Mouse (Mus musculus): ENCODE results near the gene Faap100.
"Not testable (repeated sequence)": the region's sequence is repeated elsewhere in the genome, so short reads cannot be mapped to it uniquely, and the experiment has no call there.

Gene Faap100

DNA sequence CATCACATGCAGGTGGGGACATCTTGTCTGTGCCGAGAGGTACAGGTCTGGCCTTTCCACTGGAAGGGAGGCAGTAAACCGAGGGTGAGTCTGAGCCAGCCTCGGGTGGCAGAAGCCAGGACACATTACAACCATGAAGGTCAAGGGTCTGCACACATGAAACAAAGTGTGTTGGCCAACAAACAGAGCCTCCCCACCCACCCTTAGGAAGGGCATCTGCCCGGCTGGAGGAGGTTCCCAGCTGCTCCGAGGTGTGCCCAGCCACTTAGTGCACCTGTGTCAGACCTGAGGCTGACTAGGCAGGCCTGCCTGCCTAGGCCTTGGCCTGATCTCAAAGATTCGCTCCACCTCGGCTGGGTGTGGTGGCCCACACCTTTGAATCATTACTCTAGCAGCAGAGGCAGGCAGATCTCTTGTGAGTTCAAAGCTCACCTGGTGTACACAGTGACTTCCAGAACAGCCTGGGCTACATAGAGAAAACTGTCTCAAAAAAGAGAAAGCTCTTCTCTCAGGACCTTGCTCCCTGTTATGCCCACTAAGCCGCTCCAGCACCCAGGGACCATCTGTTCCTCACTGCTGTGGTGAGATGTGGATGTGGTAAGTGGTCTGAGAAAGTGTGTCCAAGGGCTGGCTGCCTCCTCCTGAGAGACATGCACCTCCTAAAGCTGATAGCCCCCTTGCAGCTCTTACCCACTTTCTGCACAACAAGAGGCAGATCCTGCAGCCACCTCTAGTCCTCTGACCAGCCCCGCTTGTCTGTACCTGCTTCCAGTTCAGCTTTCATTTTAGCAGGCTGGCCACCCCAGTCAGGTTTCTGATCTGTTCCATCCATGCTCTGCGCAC lies 27.1 kb downstream of the Faap100 start:
- no peak for DNase-seq (ENCODE audit: low read depth, low spot score)

- no peak for DNase-seq (ENCODE audit: low read depth, low spot score)
Observed at GRCm38 (mm10) chr11:120350711-120351110, 27.9 kb downstream of the Faap100 start.

DNA sequence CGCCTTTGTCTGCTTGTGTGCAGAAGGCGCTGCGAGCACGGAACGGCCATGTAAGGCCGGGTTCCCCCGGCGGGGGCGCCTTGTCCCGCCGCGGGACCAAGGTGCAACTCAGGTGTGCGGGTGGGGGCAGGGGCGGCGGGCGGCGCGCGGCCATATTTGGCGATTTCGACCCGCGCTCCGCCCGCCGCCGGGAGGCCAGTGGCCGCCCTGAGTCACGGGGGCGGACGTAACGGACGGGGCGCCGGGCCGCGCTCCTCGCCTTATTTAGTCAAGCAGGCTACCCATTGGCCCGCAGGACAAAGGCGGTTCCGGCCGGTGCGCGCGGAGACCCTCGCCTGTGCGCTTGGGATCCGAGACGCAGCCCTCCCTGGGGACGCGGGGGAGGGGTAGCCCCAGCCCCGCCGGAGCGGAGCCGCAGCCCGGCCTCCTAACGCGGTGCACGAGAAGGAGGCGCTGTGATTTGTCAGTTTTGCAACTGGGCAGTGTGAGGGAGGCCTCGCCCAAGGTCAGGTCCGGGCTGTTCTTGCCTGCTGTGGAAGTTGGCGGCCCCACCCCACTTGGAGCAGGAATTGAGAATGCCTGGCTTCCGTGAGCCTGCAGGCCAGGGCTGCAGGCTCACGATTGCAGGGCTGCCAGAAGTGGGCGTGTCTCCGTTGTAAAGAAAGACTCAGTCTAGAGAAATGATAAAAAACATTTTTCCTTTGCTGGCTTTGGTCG lies 28.4 kb downstream of the Faap100 start:
- DNase-seq (ENCODE audit: low read depth, low spot score): no peak

DNA sequence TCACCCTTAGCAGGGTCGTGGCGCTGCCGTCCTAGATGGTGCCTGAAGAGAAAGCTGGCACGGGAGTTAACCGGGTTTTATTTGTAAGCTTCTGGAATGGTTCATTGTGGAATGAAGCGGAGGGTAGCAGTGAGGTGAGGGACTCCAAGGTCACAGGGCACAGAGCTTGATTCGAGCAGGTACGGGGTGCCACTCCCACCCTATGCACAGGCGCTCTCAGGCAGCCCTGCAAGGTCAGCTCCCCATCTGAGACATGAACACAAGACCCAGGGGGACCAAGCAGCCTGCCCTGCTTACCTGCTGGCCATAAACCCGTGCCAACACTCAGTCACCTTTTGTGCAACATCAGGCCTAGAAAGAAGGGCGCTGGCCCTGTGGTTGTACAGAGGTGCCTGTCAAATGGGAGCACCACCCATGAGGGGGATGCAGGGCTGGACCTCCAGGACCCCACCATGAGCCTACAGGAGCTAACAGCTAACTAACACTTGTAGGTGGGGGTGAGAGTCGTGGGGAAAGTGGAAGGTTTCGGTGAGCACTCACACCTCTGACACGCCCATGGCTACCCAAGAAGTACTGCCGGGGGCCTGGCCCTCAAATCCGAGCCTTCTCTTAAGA lies 29.1 kb downstream of the Faap100 start:
- no peak for DNase-seq (ENCODE audit: low read depth, low spot score)

- DNase-seq (ENCODE audit: low read depth, low spot score): no peak
Observed at GRCm38 (mm10) chr11:120348684-120349370, 29.7 kb downstream of the Faap100 start.

DNA sequence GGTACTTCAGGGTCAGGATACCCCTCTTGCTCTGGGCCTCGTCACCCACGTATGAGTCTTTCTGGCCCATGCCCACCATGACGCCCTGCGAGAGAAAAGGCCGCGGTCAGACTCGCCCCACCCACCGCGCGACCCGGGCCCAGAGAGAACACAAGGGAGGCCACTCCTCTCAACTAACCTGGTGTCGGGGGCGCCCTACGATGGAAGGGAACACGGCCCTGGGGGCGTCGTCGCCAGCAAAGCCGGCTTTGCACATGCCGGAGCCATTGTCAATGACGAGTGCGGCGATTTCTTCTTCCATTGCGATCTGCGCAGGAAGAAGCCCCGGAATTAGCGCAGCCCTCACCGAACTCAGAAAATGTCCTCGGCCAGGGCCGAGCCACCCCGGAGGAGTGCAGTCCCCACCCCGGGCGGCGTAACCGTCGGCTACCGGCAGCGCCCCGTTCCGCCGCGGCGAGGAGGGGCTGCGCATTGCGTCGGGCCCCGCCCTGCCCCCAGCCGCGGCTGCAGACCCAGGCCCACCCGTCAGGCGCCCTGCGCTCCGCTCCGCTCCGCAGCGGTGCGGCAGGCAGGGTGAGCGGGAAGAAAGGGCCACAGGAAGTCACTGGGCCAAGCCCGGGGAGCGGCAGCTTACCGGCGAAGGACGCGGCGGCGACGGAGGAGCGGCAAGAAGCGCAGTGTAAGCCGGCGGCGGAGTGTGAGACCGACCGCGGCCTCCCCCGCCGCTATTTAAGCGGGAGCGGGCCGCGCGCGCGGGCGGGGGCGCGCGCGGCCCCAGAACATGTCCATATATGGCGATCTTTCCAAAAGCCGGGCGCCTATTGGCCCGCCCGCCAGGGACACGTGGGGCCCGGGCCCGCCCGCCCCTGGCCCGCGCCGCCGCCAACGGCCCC lies 30.5 kb downstream of the Faap100 start, which contains the start of gene Actg1:
Gene Actg1, minus strand, starts transcription at position 752 of the 893 bp plus-strand sequence.
- DNase-seq (ENCODE audit: low read depth, low spot score): no peak

DNA sequence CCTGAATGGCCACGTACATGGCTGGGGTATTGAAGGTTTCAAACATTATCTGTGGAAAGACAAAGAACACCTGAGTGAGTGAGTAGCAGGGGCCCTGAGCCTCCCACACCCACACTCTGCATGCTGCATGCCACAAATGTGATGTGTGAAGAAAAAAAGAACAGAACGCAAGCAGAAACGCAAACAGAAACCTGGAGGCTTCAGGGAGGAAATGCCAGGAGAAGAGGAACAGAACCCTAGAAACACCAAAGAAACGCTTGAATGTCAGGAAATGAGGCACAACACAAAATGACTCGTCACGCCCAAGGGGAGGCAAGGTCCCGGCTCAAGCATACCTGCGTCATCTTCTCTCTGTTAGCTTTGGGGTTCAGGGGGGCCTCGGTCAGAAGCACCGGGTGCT lies 31.3 kb downstream of the Faap100 start:
- no peak for DNase-seq (ENCODE audit: low read depth, low spot score)

DNA sequence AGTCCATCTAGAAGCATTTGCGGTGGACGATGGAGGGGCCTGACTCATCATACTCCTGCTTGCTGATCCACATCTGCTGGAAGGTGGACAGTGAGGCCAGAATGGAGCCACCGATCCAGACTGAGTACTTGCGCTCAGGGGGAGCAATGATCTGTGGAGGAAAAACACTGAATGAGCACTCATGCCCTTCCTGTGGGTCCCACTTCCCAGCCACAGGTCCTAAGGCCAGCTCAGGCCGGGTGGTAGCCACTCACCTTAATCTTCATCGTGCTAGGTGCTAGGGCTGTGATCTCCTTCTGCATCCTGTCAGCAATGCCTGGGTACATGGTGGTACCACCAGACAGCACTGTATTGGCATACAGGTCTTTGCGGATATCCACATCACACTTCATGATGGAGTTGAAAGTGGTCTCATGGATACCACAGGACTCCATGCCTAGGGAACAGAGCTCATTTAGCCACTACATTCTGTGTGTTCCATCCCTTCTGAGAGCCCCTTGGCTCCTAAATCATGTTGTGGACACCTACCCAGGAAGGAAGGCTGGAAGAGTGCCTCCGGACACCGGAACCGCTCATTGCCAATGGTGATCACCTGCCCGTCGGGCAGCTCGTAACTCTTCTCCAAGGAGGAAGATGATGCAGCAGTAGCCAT lies 32.1 kb downstream of the Faap100 start:
- DNase-seq (ENCODE audit: low read depth, low spot score): not testable (repeated sequence)

DNA sequence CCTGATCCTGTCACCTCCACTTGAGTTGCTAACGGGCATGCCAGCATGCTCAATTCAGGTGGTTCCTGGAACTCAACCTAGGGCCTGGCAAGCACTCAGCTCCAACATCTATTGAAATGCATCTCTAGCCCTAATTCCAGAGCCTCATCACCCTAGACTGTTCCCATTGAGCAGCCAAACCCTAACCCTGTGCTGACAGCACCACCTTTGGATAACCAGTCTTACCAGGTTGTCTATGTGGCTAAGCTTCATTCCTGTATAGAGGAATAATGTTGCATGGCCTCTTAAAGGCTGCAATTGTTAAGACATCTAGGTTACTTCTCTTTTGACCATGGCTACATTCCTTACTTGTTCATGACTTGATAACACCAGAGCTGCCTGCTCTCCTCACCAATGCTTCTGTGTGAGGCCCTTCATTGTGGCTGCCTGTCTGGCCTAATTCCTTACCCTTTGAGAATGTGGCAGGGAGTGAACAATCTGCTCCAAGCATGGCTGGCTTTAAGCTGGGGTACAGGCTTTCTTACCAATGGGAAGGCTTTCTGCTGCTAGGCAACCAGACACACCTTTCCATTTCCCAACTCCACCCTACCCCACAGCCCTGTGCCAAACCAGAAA lies 33.4 kb downstream of the Faap100 start:
- no peak for DNase-seq (ENCODE audit: low read depth, low spot score)

GRCm38 (mm10) chr11:120344310-120344920 lies 34.1 kb downstream of the Faap100 start:
- DNase-seq (ENCODE audit: low read depth, low spot score): no peak

- DNase-seq (ENCODE audit: low read depth, low spot score): no peak
Observed at GRCm38 (mm10) chr11:120343519-120344309, 34.9 kb downstream of the Faap100 start.

GRCm38 (mm10) chr11:120342656-120343160 lies 35.9 kb downstream of the Faap100 start:
- no peak for DNase-seq (ENCODE audit: low read depth, low spot score)

DNA sequence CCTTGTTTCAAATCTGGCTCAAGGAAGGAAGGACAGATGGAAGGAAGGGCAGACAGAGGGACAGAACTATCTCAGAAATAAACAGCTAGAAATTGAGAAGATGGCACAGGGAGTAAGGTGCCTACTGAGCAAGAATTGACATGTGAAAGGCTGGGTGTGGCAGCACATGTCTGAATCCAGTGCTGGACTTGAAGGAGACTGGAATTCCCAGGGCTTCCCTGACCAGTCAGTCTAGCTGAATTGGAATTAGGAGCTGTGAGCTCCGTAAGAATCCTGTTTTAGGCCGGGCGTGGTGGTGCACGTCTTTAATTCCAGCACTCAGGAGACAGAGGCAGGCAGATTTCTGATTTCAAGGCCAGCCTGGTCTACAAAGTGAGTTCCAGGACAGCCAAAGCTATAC lies 36.9 kb downstream of the Faap100 start:
- DNase-seq (ENCODE audit: low read depth, low spot score): no peak

GRCm38 (mm10) chr11:120339978-120340513 lies 38.5 kb downstream of the Faap100 start:
- DNase-seq (ENCODE audit: low read depth, low spot score): no peak

DNA sequence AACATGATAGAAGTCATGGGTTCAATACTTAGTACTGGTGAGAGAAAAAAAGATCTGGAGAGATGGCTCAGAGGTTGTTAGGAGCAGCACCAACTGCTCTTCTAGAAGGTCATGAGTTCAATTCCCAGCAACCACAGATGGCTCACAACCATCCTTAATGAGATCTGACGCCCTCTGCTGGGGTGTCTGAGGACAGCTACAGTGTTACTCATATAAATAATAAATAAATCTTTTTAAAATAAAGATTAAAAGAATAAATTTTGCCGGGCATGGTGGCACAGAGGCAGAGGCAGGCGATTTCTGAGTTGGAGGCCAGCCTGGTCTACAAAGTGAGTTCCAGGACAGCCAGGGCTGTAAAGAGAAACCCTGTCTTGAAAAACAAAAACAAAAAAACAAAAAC lies 39.8 kb downstream of the Faap100 start:
- DNase-seq (ENCODE audit: low read depth, low spot score): no peak

DNA sequence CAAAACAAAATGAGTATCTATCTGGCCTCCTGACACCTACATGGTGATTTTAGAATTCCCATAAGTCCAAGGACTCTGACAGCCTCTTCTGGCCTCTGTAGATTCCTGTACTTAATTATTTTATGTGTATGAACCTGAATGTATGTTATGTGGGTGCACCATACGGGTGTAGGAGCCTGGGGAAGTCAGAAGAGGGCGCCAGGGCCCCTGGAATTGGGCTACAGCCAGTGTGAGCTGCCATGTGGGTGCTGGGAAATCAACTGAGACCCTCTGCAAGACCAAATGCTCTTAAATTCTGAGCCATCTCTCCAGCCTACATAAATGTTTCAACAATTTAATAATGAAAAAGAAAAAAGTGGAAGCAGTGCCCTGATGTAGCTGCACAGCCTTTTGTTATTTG lies 41.1 kb downstream of the Faap100 start:
- DNase-seq (ENCODE audit: low read depth, low spot score): no peak

- no peak for DNase-seq (ENCODE audit: low read depth, low spot score)
Observed at GRCm38 (mm10) chr11:120335431-120336021, 43.0 kb downstream of the Faap100 start.

DNA sequence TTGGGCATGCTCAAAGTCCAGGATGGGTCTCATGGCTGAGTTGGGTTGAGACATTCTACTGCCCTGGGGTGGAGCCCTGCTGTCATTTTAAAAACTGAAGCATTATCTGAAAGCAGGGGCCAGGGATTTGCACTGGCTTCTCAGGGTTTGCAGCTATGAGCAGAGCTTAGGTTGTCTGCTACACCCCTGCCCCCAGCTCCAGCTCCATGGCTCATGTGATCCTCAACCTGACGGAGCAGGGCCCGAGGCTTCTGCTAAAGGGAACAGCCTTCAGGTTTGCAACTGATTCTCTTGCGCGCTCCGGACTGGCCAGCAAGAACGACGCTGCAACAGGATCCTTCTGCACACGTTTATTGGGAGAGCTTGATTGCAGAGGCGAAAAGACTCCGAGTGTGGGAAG lies 58.4 kb downstream of the Faap100 start:
- no peak for DNase-seq (ENCODE audit: low read depth, low spot score)
